Mouse (Mus musculus): ENCODE data around the gene Pafah1b3.

- no peak for TF ChIP-seq GATA1 (IDR thresholded peaks at IDR 0.05; ENCODE audit: borderline replicate concordance, low read length)
- TF ChIP-seq FLI1 (IDR thresholded peaks at IDR 0.05; ENCODE audit: low read length) = no peak
Observed at GRCm38 (mm10) chr7:25314606-25315305, 17.0 kb upstream of the Pafah1b3 start.
